Mouse (Mus musculus): ENCODE data around the gene Pdzd3. TPM values are rescaled to one million over a fixed set of nuclear protein-coding genes. Genes with fewer than 3 reads are reported as not detected.

Pdzd3 gene
- total RNA-seq, 2 experiments from 2014 or later, result 0.07 TPM; not detected in 1

- no peak for ATAC-seq (ENCODE audit: poor library complexity, severe bottlenecking)
These were observed 2.2 kb upstream of the Pdzd3 start for GRCm38 (mm10) chr9:44253441-44253840.

- ATAC-seq (ENCODE audit: poor library complexity, severe bottlenecking), result no peak
These were observed 826 bp downstream of the Pdzd3 start for GRCm38 (mm10) chr9:44250445-44250844.

- peak; percentile 95 for ATAC-seq (ENCODE audit: poor library complexity, severe bottlenecking)
These were observed 1.8 kb downstream of the Pdzd3 start for GRCm38 (mm10) chr9:44249181-44250146.

GRCm38 (mm10) chr9:44247907-44248306 is 3.4 kb downstream of the Pdzd3 start:
- no peak for ATAC-seq (ENCODE audit: poor library complexity, severe bottlenecking)

- no peak for ATAC-seq (ENCODE audit: poor library complexity, severe bottlenecking)
These were observed 7.7 kb downstream of the Pdzd3 start for GRCm38 (mm10) chr9:44243621-44244020.

GRCm38 (mm10) chr9:44241418-44241817 is 9.9 kb downstream of the Pdzd3 start:
- no peak for ATAC-seq (ENCODE audit: poor library complexity, severe bottlenecking)

GRCm38 (mm10) chr9:44240911-44241310 is 10.4 kb downstream of the Pdzd3 start:
- ATAC-seq (ENCODE audit: poor library complexity, severe bottlenecking), result no peak

GRCm38 (mm10) chr9:44240399-44240798 is 10.9 kb downstream of the Pdzd3 start, which contains the start of gene Ccdc153:
Gene Ccdc153 (plus strand): TSS chr9:44240676.
- ATAC-seq (ENCODE audit: poor library complexity, severe bottlenecking), result no peak

- peak; percentile 63 for ATAC-seq (ENCODE audit: poor library complexity, severe bottlenecking)
These were observed 11.8 kb downstream of the Pdzd3 start for GRCm38 (mm10) chr9:44239447-44239846.

- ATAC-seq (ENCODE audit: poor library complexity, severe bottlenecking), result no peak
These were observed 12.6 kb downstream of the Pdzd3 start for GRCm38 (mm10) chr9:44238501-44239190.

- no peak for ATAC-seq (ENCODE audit: poor library complexity, severe bottlenecking)
These were observed 14.1 kb downstream of the Pdzd3 start for GRCm38 (mm10) chr9:44237128-44237527.

GRCm38 (mm10) chr9:44236601-44237000 is 14.7 kb downstream of the Pdzd3 start:
- no peak for ATAC-seq (ENCODE audit: poor library complexity, severe bottlenecking)

- ATAC-seq (ENCODE audit: poor library complexity, severe bottlenecking), result peak; percentile 63
These were observed 16.5 kb downstream of the Pdzd3 start for GRCm38 (mm10) chr9:44234479-44235427.

- peak; percentile 85 for ATAC-seq (ENCODE audit: poor library complexity, severe bottlenecking)
These were observed 17.3 kb downstream of the Pdzd3 start, which contains the start of gene Cbl for GRCm38 (mm10) chr9:44233802-44234478. Gene Cbl (minus strand): TSS chr9:44234049.

GRCm38 (mm10) chr9:44233021-44233801 is 18.1 kb downstream of the Pdzd3 start:
- ATAC-seq (ENCODE audit: poor library complexity, severe bottlenecking), result no peak

GRCm38 (mm10) chr9:44231609-44232008 is 19.7 kb downstream of the Pdzd3 start:
- no peak for ATAC-seq (ENCODE audit: poor library complexity, severe bottlenecking)

- no peak for ATAC-seq (ENCODE audit: poor library complexity, severe bottlenecking)
These were observed 25.3 kb downstream of the Pdzd3 start for GRCm38 (mm10) chr9:44225993-44226392.

GRCm38 (mm10) chr9:44213538-44213937 is 37.7 kb downstream of the Pdzd3 start:
- peak; percentile 92 for ATAC-seq (ENCODE audit: poor library complexity, severe bottlenecking)

GRCm38 (mm10) chr9:44212406-44212805 is 38.9 kb downstream of the Pdzd3 start:
- ATAC-seq (ENCODE audit: poor library complexity, severe bottlenecking), result no peak

Data from megakaryocyte, adult 5-6 weeks (primary cell).